Mouse (Mus musculus): ENCODE data around the gene Ppp1r10.

DNA sequence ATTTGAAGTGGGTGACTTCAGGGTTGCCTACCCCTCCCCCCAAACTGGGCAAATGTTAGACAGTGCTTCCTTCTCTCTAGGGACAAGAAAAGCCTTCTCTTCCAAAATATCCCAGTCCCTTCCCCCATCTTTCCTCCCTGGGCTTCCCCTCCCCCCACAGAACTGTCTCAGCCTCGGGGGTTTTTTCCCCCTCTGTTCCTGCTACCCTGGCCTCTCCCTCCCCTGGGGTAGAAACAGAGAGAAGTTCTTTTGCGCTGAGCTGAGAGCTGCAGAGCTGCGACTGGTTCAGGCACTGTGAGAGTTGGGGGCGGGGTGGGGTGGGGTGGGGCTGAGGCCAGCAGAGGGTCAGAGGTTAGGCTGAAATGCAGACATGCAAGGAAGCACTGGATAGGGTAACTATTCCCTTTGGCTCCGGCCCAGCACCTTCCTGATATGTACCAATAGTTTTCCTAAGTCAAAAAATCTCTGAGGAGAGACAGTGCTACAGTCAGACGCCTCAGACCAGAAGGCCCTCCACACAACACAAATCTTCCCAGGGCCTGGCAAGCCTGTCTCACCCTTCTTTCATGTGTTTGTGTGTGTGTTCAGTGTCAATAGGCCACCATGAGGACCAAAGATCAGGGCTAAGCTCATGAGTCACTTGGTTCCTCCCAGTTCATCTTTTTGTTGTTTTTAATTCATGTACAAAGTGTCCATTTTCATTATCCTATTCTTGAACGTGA lies 46.7 kb upstream of the Ppp1r10 start:
- TF ChIP-seq EP300 (IDR thresholded peaks at IDR 0.05; ENCODE audit: low read depth): no peak
- no peak for TF ChIP-seq CTCF (IDR thresholded peaks at IDR 0.05; ENCODE audit: low read depth)
